Mouse (Mus musculus) cerebellum, postnatal 36 days (tissue): Measurements from ENCODE around the gene Sprr1a.
"Not testable (repeated sequence)": the region's sequence is repeated elsewhere in the genome, so short reads cannot be mapped to it uniquely, and the experiment has no call there.

Source experiments
- DNase-seq, 2 experiments: peaks; one replicate each; pipeline ENCODE4 v3.0.0; 2021 to 2022; ENCODE audit warnings: mixed read lengths in 2 of 2

Sprr1a gene

DNA sequence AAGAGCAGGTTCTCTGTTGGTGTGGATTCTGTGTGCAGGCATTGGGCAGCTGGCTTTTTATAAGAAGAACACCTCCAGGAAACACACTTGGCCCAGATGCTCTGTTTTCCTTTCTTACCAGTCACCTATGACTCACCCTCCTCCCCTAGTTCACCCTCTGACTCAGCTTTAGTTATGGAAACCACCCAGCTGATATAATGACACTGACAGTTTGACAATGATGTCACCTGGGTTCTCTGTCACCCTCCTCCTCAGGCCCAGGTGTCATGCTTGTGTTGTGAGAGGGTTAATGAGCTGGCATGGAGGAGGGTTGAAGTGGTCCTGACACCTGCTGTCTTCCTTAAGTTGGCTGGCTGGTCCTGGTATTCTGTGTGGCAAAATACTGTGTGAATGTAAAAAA lies at the start of gene Sprr1a:
TSS of gene Sprr1a (minus strand) at position 33 of the 400 bp plus-strand sequence.
- no peak for DNase-seq

DNA sequence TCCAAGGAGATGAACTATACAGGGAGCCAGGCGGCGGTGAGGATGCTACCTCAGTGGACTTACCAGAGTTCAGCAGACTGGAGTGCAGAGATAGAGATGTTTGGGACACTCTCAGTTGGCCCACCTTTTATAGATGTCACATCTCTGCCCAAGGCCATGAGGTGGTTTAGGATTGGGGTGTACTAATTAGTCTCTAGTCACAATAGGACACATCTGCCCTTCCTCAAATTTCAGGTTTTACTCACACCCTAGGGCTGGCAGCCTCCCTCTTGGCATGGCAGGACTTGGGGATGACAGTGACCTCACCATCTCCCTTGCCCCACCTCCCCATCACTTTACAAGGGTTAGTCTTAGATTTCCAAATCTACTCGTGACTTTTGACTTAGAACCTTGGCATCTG lies 48.7 kb upstream of the Sprr1a start, which contains the start of gene 2310046K23Rik:
TSS of gene 2310046K23Rik (minus strand) at position 101 of the 400 bp plus-strand sequence.
- no peak for DNase-seq

DNA sequence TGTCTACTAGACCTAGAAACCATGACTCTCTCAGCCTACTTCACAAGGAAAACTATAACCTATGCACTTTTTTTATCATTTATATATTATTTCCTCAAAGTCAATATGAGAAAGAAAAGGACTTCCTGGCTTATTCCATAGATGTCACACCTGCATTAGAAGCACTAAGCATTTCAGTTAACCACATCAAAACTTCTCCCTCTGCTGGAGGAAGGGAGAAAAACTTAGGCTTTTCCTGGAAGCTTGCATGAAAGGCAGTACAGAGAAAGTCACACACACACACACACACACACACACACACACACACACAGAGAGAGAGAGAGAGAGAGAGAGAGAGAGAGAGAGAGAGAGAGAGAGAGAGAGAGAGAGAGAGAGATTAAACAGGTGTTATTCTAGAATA lies 26.6 kb upstream of the Sprr1a start:
- DNase-seq: no peak

DNA sequence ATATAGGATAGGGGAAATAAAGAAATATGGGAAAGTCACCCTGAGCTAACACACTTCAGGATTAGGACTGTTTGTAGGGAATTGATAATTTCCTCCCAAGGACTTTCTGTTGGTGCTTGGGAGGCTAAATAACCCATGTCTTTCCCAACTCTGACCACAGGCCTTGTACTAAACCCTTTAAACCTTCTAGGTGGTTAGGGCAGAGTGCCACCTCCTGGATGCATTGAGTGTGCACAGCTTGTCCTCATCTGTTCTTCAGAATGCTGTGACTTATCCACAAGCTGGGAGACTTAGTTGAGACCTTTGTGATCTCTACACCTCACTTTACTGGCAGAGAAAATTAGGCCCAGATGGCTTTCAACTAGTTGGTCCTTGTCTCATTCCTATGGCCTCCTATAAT lies 25.1 kb upstream of the Sprr1a start:
- no peak for DNase-seq

DNA sequence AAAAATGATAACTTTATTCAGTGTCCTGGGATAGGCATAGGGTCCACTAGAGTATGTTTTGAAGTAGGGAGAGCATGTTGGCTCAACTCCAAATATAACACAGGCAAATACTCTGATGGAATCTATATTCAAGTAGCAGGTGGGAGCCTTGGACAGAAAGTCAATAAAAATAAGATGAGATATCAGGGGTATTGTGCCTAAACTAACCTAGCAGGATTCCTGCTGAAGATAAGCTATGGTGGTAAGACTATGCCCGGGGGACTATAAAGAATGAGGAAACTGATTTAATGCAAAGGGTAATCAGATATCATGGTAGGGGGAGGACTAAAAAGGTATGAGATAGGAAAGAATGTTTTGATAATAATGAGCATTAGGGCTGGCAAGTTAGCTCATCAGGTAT lies 22.5 kb upstream of the Sprr1a start:
- DNase-seq: no peak

DNA sequence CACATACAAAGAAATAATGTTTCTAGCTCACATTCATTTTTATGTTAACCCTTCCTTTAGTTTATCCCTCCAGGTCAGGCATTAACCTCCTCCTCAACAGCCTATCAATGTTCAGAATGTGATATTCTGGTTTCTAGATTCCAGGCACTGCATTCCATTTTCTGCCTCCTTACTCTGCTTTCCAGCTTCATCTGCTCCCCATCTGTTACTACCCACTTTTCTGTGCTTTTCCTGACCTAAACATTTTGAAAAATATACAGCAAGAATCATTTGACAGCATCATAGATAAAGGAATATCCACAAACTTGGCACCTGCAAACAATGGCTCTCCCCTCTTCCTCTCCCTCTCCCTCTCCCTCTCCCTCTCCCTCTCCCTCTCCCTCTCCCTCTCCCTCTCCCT lies 17.8 kb upstream of the Sprr1a start:
- no peak for DNase-seq

DNA sequence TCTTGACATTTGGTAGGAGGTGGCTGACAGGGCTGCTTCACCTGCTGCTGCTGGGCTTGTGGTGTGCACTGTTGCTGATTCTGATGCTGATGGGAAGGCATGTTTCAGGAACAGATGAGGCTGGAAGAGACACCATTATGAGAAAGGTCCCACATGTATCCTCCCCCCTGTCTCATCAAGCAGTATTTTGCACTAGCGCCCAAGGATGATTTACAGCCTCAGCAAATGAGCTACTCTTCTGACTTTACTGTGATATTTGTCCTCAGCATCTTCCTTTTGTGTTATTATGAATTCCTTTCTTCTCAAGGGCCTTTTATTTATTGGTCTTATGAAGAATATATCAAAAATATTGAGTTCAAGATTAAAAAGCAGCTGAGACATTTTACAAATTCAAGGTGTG lies 14.7 kb upstream of the Sprr1a start, which contains the start of gene Sprr4:
TSS of gene Sprr4 (minus strand) at position 101 of the 400 bp plus-strand sequence.
- DNase-seq: no peak

DNA sequence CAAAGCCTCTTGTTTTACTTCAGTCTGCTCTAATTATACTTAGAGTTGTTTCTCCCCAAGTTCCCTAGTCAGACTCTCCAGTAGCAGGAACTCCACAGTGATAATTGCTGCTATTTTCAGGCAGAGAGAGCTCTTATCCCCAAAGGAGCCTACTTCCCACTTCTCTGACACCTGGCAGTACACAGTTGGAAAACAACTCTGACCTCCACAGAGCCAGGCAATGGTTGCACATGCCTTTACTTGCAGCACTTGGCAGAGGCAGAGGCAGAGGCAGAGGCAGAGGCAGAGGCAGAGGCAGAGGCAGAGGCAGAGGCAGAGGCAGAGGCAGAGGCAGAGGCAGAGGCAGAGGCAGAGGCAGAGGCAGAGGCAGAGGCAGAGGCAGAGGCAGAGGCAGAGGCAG lies 4.6 kb upstream of the Sprr1a start:
- not testable (repeated sequence) for DNase-seq

DNA sequence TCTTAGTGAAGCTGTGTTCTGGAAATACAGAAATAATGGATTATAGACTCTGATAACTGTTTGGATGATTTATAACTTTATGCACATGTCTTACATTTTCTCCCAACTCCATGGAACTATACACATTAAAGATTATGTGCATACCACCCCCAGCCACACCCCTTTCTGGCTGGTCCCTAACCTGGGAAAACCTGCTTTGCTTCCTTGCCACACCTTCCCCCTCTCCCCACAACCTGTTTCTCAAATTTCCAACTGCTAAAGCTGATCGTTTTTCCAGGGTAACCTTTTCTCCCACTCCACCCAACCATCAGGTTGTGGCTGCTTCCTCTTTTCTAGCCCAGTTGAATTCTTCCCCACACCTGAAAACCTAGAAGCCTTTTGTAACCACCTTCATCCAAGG lies 612 bp upstream of the Sprr1a start:
- DNase-seq: no peak

DNA sequence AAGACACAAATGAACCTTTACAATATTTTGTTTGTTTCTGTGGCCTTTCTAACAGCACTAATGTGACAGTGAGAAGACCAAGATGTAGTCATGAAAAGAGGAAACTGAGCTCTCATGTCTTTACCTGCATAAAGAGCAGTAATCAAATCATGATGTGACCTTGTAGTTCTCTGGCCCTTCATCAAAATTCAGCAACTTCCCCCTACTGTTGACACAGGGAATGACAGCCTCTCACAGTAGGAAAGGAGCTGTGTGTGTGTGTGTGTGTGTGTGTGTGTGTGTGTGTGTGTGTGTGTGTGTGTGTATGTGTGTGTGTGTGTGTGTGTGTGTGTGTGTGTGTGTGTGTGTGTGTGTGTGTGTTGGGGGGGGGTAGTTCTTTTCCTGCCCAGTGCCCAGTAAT lies 4.4 kb downstream of the Sprr1a start:
- DNase-seq: not testable (repeated sequence)

DNA sequence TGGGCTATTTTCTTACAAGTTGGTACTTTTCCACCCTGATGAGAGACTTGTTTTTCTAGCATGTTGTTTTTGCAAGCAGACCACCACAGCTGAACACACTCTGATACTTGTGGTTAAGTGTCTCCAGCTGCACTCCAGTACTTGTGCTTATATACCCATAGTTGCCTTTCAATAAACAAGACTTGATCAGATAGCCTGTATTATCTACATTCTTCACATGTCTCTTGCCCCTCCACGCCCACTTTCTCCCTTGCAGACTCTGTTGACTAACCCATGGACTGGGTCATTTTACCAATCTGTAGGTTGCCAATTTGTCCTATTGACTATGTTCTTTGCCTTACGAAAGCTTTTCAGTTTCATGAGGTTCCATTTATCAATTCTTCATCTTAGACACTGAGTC lies 15.6 kb downstream of the Sprr1a start:
- no peak for DNase-seq

DNA sequence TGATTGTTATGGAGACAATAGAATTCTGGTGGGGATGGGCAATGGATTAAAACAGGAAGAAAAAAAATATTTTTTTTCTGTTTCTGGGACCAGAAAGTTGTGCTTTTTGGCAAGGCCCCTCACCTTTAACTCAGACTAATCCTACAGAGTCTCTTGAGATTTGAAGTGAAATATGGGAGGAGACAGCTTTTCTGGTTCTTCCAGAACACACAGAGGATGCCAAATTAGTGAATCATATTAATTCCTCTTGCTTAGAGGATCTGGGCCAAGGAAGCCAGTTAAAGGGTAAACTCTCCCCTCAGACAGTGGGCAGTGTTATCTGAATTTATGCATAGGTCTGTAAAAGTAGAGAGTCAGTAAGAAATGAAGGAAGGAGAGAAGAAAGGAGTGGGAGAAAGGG lies 18.3 kb downstream of the Sprr1a start:
- DNase-seq: no peak

DNA sequence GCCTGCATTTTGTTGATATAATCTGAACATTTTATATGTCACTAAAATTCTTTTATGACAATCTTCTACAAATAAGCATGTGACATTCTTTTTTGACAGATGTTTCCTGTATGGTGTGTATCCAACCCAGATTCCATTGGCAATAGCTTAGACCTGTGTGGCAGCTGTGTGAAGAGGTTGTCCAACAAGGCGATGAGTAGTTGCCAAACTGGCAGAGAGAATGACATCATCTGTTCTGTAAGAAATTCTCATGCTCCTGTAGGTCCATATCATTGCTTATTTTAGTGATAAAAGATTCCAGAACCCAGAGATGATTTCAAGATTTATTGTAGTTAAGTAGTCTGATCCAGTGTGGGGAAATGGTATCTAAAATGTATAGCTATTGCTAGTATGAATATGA lies 19.1 kb downstream of the Sprr1a start:
- DNase-seq: no peak

DNA sequence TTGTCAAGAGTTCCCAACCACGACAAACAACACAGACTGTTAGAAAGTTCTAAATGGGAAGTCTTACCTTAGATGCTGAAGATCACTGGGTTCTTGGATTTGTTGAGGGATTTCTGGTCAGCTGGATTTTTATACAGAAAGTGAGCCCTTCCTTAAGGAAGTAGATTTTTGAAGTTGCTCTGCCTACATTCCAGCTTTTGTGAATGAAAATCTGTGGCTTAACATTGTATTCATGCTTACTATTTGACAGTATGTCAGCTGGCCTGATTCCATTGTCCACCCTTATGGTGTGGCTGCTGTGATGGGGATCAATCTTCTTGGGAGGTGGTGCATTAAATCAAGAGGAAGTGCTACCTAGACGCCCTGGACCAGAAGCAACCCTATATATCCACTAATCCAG lies 27.1 kb downstream of the Sprr1a start, which contains the start of gene Sprr3:
TSS of gene Sprr3 (minus strand) at position 101 of the 400 bp plus-strand sequence.
- no peak for DNase-seq

DNA sequence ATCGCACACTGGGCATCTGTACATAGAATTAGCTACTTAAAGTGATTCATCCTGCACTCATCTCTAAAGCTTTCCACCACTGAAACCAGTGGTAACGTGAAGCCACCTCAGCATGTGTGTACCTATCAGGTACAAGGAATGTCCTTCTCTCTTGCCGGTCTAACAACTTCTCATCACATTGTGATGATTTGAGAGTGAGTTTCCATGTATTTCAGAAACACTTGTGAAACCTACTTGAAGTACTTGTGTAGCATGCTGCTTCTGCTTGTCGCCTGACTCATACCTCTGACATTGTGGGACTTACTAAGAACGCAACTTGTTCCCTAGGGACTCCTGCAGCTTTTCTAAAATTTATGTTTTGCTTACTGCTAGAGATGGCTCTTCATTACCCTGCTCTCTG lies 30.5 kb downstream of the Sprr1a start:
- DNase-seq: no peak

DNA sequence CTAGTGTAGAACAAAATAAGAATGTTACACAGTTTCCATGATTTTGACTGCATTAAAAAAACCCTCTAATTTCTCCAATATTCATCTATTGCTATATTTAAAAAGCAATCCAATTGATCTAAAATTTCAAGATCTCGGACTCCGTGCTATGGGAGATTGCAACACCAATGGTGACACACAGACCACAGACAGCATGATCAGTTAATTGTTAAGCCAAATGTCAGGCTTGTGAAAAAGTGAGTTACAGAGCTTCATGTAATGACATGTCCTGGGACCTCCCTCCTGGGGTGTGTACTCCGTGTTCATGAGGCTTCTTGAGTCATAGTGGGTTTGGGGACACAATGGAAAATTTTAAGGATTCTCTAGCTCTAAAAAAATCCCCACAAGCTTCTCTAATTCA lies 45.5 kb downstream of the Sprr1a start:
- no peak for DNase-seq

DNA sequence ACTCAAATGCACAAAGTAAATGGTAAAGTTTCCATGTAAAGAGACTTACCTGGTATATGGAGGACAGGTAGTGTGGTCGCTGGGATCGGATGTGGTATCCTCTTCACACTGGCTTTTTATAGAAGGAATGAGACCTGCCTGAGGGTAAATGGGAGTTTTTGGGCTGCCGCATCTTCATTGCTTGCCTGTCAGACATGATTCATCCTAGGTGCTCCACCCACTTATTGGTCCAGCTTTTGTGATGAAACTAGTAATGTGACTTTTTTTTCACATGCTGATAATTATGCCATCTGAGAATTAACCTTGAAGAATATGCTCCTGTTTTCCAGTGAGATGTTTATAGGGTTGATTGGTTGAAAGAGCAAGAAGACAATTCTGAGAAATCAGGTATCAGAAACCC lies 47.0 kb downstream of the Sprr1a start, which contains the start of gene Sprr1b:
TSS of gene Sprr1b (minus strand) at position 101 of the 400 bp plus-strand sequence.
- no peak for DNase-seq
